Mouse (Mus musculus) right cerebral cortex, adult 2 months (tissue): Measurements from ENCODE around the gene Phf21a.
A peak's percentile ranks its signal among the peaks of the same experiment; 100 is the strongest.

Source experiments
- DNase-seq, 2 experiments: peaks; one replicate each; pipeline ENCODE4 v3.0.0; 2021 to 2022; ENCODE audit warnings: low spot score in 2 of 2

The Phf21a gene

GRCm38 (mm10) chr2:92092817-92093216 is at the start of gene Phf21a:
Gene Phf21a (plus strand): TSS chr2:92093117.
- no peak for DNase-seq

GRCm38 (mm10) chr2:92043285-92043684 is 49.6 kb upstream of the Phf21a start:
- DNase-seq, result no peak

GRCm38 (mm10) chr2:92047601-92048000 is 45.3 kb upstream of the Phf21a start:
- no peak for DNase-seq

- no peak for DNase-seq
These were observed 44.8 kb upstream of the Phf21a start for GRCm38 (mm10) chr2:92048034-92048690.

GRCm38 (mm10) chr2:92052188-92052587 is 40.7 kb upstream of the Phf21a start:
- peak; percentile 51 to 68 for DNase-seq

- DNase-seq, result no peak
These were observed 40.2 kb upstream of the Phf21a start for GRCm38 (mm10) chr2:92052754-92053153.

GRCm38 (mm10) chr2:92055101-92055813 is 37.7 kb upstream of the Phf21a start:
- DNase-seq, result peak; percentile 85 to 89

GRCm38 (mm10) chr2:92055831-92056236 is 37.1 kb upstream of the Phf21a start:
- DNase-seq, result peak; percentile 67 to 77

- no peak for DNase-seq
These were observed 36.2 kb upstream of the Phf21a start for GRCm38 (mm10) chr2:92056760-92057159.

- DNase-seq, result peak; percentile 97 to 98
These were observed 34.4 kb upstream of the Phf21a start for GRCm38 (mm10) chr2:92058469-92058868.

- no peak for DNase-seq
These were observed 34.0 kb upstream of the Phf21a start for GRCm38 (mm10) chr2:92058936-92059335.

GRCm38 (mm10) chr2:92059481-92060220 is 33.3 kb upstream of the Phf21a start:
- DNase-seq, result peak; percentile 75 to 76

GRCm38 (mm10) chr2:92060291-92060690 is 32.6 kb upstream of the Phf21a start:
- no peak for DNase-seq

- DNase-seq, result no peak
These were observed 31.6 kb upstream of the Phf21a start for GRCm38 (mm10) chr2:92061337-92061736.

GRCm38 (mm10) chr2:92063106-92063505 is 29.8 kb upstream of the Phf21a start:
- DNase-seq, result no peak

GRCm38 (mm10) chr2:92065269-92065888 is 27.5 kb upstream of the Phf21a start:
- no peak for DNase-seq

- DNase-seq, result no peak
These were observed 27.0 kb upstream of the Phf21a start for GRCm38 (mm10) chr2:92065938-92066337.

GRCm38 (mm10) chr2:92066899-92067298 is 26.0 kb upstream of the Phf21a start:
- no peak for DNase-seq

GRCm38 (mm10) chr2:92067600-92067999 is 25.3 kb upstream of the Phf21a start:
- no peak for DNase-seq

- DNase-seq, result no peak
These were observed 23.3 kb upstream of the Phf21a start for GRCm38 (mm10) chr2:92069630-92070029.

- no peak for DNase-seq
These were observed 21.8 kb upstream of the Phf21a start for GRCm38 (mm10) chr2:92071143-92071542.

GRCm38 (mm10) chr2:92076086-92076692 is 16.7 kb upstream of the Phf21a start:
- DNase-seq, result no peak
